In genomic region chr5:115316968-115317644, GRCm38 (mm10) we compare ENCODE assay signal across 8 mouse cellular contexts. TPM values are rescaled to one million over a fixed set of nuclear protein-coding genes. Genes with fewer than 3 reads are reported as not detected.
A peak's percentile ranks its signal among the peaks of the same experiment; 100 is the strongest.
DNase-seq lines count a peak whose midpoint lies in the region; ATAC-seq and TF ChIP-seq lines count a peak whose summit lies in the region.

No protein-coding gene starts in this region.

- H3K4me1 ChIP-seq in kidney, embryonic 16.5 days (ENCODE audit: insufficient read depth, low read length): peaks cover 43% of the 10 kb centered on the region
- peaks cover 43% of the 10 kb centered on the region for H3K4me1 ChIP-seq in hindbrain, embryonic 12.5 days

- H3K27me3 ChIP-seq in kidney, embryonic 16.5 days (ENCODE audit: insufficient read depth, low read length): no peaks in the 10 kb centered on the region
- no peaks in the 10 kb centered on the region; the same call in 1 of the 2 replicates for H3K27me3 ChIP-seq in hindbrain, embryonic 12.5 days
- H3K27me3 ChIP-seq in myocyte (ENCODE audit: control insufficient read depth, insufficient read depth, insufficient read length): no peaks in the 10 kb centered on the region

- WGBS in kidney, embryonic 16.5 days: 12% methylated on average over 14 of the region's 14 CpGs
- WGBS in hindbrain, embryonic 12.5 days: 5% methylated on average over 14 of the region's 14 CpGs

- no peak for TF ChIP-seq POLR2A in brain, embryonic 14.5 days (IDR thresholded peaks at IDR 0.05; ENCODE audit: borderline replicate concordance, extremely low read depth, insufficient read depth, insufficient read length, poor library complexity, severe bottlenecking)
- no peak for TF ChIP-seq POLR2A in myocyte (IDR thresholded peaks at IDR 0.05; ENCODE audit: insufficient read length, low read depth)

- TF ChIP-seq CTCF in brain, embryonic 14.5 days (IDR thresholded peaks at IDR 0.05; ENCODE audit: borderline replicate concordance, extremely low read depth, insufficient read depth, insufficient read length): no peak

- peak overlapping the region; percentile 53 for H3K9ac ChIP-seq in kidney, embryonic 16.5 days (replicated peaks; ENCODE audit: low read length)
- H3K9ac ChIP-seq in hindbrain, embryonic 12.5 days: no peak overlapping the region; the same call in 1 of the 2 replicates

- H3K9me3 ChIP-seq in kidney, embryonic 16.5 days (ENCODE audit: low read length): no peaks in the 10 kb centered on the region
- no peaks in the 10 kb centered on the region for H3K9me3 ChIP-seq in hindbrain, embryonic 12.5 days (replicated peaks)

- no peaks in the 10 kb centered on the region for H3K36me3 ChIP-seq in kidney, embryonic 16.5 days (ENCODE audit: insufficient read depth, low read length)
- no peaks in the 10 kb centered on the region for H3K36me3 ChIP-seq in hindbrain, embryonic 12.5 days
- no peaks in the 10 kb centered on the region for H3K36me3 ChIP-seq in myocyte (ENCODE audit: control insufficient read depth, insufficient read depth)

- H3ac ChIP-seq in myocyte (ENCODE audit: control insufficient read depth, insufficient read length): no peak overlapping the region

- no peaks in the 10 kb centered on the region for H3K79me2 ChIP-seq in myocyte (ENCODE audit: control insufficient read depth, insufficient read depth)

- peak overlapping the region; percentile 9 for H3K27ac ChIP-seq in kidney, embryonic 16.5 days (ENCODE audit: low read length)
- H3K27ac ChIP-seq in hindbrain, embryonic 12.5 days: peak overlapping the region; percentile 76

- peak overlapping the region; percentile 40 for H3K4me2 ChIP-seq in kidney, embryonic 16.5 days (replicated peaks; ENCODE audit: low read depth, low read length)
- H3K4me2 ChIP-seq in hindbrain, embryonic 12.5 days (replicated peaks): peak overlapping the region; percentile 9
- peak overlapping the region; percentile 65 for H3K4me2 ChIP-seq in myocyte (ENCODE audit: low read depth)

- DNase-seq in kidney, postnatal 36 days: no peak
- DNase-seq in brain, embryonic 14.5 days (ENCODE audit: low read depth): peak; percentile 51
- no peak for DNase-seq in spleen, postnatal 10 days (ENCODE audit: low spot score in 2 of 2)
- no peak for DNase-seq in adrenal gland, adult 2 months
- DNase-seq in frontal cortex, postnatal 25 days (ENCODE audit: low spot score in 2 of 2): no peak

- no peak overlapping the region for H3K4me3 ChIP-seq in kidney, embryonic 16.5 days (ENCODE audit: low read length)
- no peak overlapping the region for H3K4me3 ChIP-seq in hindbrain, embryonic 12.5 days
- no peak overlapping the region for H3K4me3 ChIP-seq in myocyte

- ATAC-seq in kidney, embryonic 16.5 days (ENCODE audit: low FRiP score, low TSS enrichment): no peak
- ATAC-seq in hindbrain, embryonic 12.5 days (ENCODE audit: low FRiP score): peak; percentile 62; the same call in 1 of the 2 replicates

TF ChIP-seq in myocyte, 11 proteins besides CTCF, POLR2A, EP300 and RAD21:
- no peak for TF ChIP-seq TCF12 (IDR thresholded peaks at IDR 0.05; ENCODE audit: insufficient read depth, poor library complexity, severe bottlenecking)
- TF ChIP-seq REST (IDR thresholded peaks at IDR 0.05; ENCODE audit: insufficient read depth, insufficient read length): no peak
- TF ChIP-seq MYOG (IDR thresholded peaks at IDR 0.05; ENCODE audit: control insufficient read depth in 1 of 3, insufficient read depth in 1 of 3, insufficient read length in 2 of 3, low read depth in 2 of 3): no peak
- no peak for TF ChIP-seq SRF (IDR thresholded peaks at IDR 0.05; ENCODE audit: control insufficient read depth, insufficient read length, low read depth)
- TF ChIP-seq E2F4 (IDR thresholded peaks at IDR 0.05; ENCODE audit: insufficient read depth): no peak
- TF ChIP-seq TCF3 (IDR thresholded peaks at IDR 0.05; ENCODE audit: insufficient read length, low read depth): no peak
- no peak for TF ChIP-seq CEBPB (IDR thresholded peaks at IDR 0.05; ENCODE audit: insufficient read depth, poor library complexity, severe bottlenecking)
TF ChIP-seq in myocyte: peak in this region for 0.

RNA-seq across cellular contexts. Expression of gene Srsf9, which starts 9.9 kb away (rescaled TPM):
- polyA plus RNA-seq in kidney, embryonic 16.5 days (2015; fragmentation: Nextera tagmentation; extraction: Ambion mirVana): 208 and 258 TPM in 2 replicates
- 91.9 and 105 TPM in 2 replicates for polyA plus RNA-seq in brain, embryonic 14.5 days (2012; rRNA removed)
- polyA plus RNA-seq in hindbrain, embryonic 12.5 days (2016; fragmentation: Nextera tagmentation; extraction: Ambion mirVana): 306 and 309 TPM in 2 replicates
- polyA plus RNA-seq in myocyte (2012; fragmentation: generic; extraction: Trizol): 52.0 TPM
- total RNA-seq in adrenal gland, adult 2 months (2021): 10 to 100 TPM; 45.8 to 70.1 TPM
- polyA plus RNA-seq in adrenal gland, adult 2 months (2012; rRNA removed): 29.1 and 40.4 TPM in 2 replicates

RNA-seq across cellular contexts. Expression of gene Dynll1, which starts 16.3 kb away (rescaled TPM):
- 1,559 and 1,634 TPM in 2 replicates for polyA plus RNA-seq in kidney, embryonic 16.5 days (2015; fragmentation: Nextera tagmentation; extraction: Ambion mirVana)
- 602 and 608 TPM in 2 replicates for polyA plus RNA-seq in brain, embryonic 14.5 days (2012; rRNA removed)
- 1,295 and 1,383 TPM in 2 replicates for polyA plus RNA-seq in hindbrain, embryonic 12.5 days (2016; fragmentation: Nextera tagmentation; extraction: Ambion mirVana)
- polyA plus RNA-seq in myocyte (2012; fragmentation: generic; extraction: Trizol): 585 TPM
- 100 to 1,000 TPM; 220 to 347 TPM for total RNA-seq in adrenal gland, adult 2 months (2021)
- 38.0 and 45.1 TPM in 2 replicates for polyA plus RNA-seq in adrenal gland, adult 2 months (2012; rRNA removed)

RNA-seq across cellular contexts. Expression of gene Gatc, which starts 23.9 kb away (rescaled TPM):
- polyA plus RNA-seq in kidney, embryonic 16.5 days (2015; fragmentation: Nextera tagmentation; extraction: Ambion mirVana): 25.2 and 32.0 TPM in 2 replicates
- 26.7 and 36.9 TPM in 2 replicates for polyA plus RNA-seq in brain, embryonic 14.5 days (2012; rRNA removed)
- 31.6 and 38.6 TPM in 2 replicates for polyA plus RNA-seq in hindbrain, embryonic 12.5 days (2016; fragmentation: Nextera tagmentation; extraction: Ambion mirVana)
- polyA plus RNA-seq in myocyte (2012; fragmentation: generic; extraction: Trizol): 8.1 TPM
- 10 to 100 TPM; 21.1 to 24.0 TPM for total RNA-seq in adrenal gland, adult 2 months (2021)
- polyA plus RNA-seq in adrenal gland, adult 2 months (2012; rRNA removed): 12.2 and 15.4 TPM in 2 replicates

RNA-seq across cellular contexts. Expression of gene Triap1, which starts 23.9 kb away (rescaled TPM):
- 56.3 and 58.5 TPM in 2 replicates for polyA plus RNA-seq in kidney, embryonic 16.5 days (2015; fragmentation: Nextera tagmentation; extraction: Ambion mirVana)
- 25.6 and 30.3 TPM in 2 replicates for polyA plus RNA-seq in brain, embryonic 14.5 days (2012; rRNA removed)
- 49.5 and 54.5 TPM in 2 replicates for polyA plus RNA-seq in hindbrain, embryonic 12.5 days (2016; fragmentation: Nextera tagmentation; extraction: Ambion mirVana)
- 35.2 TPM for polyA plus RNA-seq in myocyte (2012; fragmentation: generic; extraction: Trizol)
- 10 to 100 TPM; 35.1 to 40.0 TPM for total RNA-seq in adrenal gland, adult 2 months (2021)
- polyA plus RNA-seq in adrenal gland, adult 2 months (2012; rRNA removed): 7.9 and 8.6 TPM in 2 replicates

RNA-seq across cellular contexts. Expression of gene Cox6a1, which starts 31.7 kb away (rescaled TPM):
- polyA plus RNA-seq in kidney, embryonic 16.5 days (2015; fragmentation: Nextera tagmentation; extraction: Ambion mirVana): 1,046 and 1,071 TPM in 2 replicates
- polyA plus RNA-seq in brain, embryonic 14.5 days (2012; rRNA removed): 1,091 and 1,648 TPM in 2 replicates
- polyA plus RNA-seq in hindbrain, embryonic 12.5 days (2016; fragmentation: Nextera tagmentation; extraction: Ambion mirVana): 728 and 823 TPM in 2 replicates
- polyA plus RNA-seq in myocyte (2012; fragmentation: generic; extraction: Trizol): 2,023 TPM
- 1,000 to 10,000 TPM; 1,468 to 1,603 TPM for total RNA-seq in adrenal gland, adult 2 months (2021)
- 4,255 and 4,504 TPM in 2 replicates for polyA plus RNA-seq in adrenal gland, adult 2 months (2012; rRNA removed)

Comparison
In these comparisons a context has a peak if more than half of its experiments do, and no peak if none do; other contexts are left out.
1. H3K4me2 ChIP-seq: peak in every context shown above with its lines; median percentile 65 in myocyte; 40 in kidney, embryonic 16.5 days; 9 in hindbrain, embryonic 12.5 days.
2. RNA of gene Dynll1, which starts 16.3 kb away (polyA plus RNA-seq): 1,559 to 1,634 TPM in kidney, embryonic 16.5 days, 1,295 to 1,383 TPM in hindbrain, embryonic 12.5 days, 602 to 608 TPM in brain, embryonic 14.5 days and 585 TPM in myocyte (single experiment); 38.0 to 45.1 TPM in adrenal gland, adult 2 months; every median in the first group is over 10 times any median in the second.